Mouse (Mus musculus) mouse trophoblast stem cell (cell line): ENCODE results near the gene Ttbk1.
"Not testable (repeated sequence)": the region's sequence is repeated elsewhere in the genome, so short reads cannot be mapped to it uniquely, and the experiment has no call there.

ENCODE experiments used
- in situ Hi-C, 2 experiments: fragments of 300-500 bp; cut with MseI, MboI; formaldehyde crosslinking; loops; 2 replicates in 1 of 2; 3 replicates in 1 of 2; pipeline ENCODE4 v1.15.1; 2025

Ttbk1 gene

GRCm38 (mm10) chr17:46487431-46487830 lies at the start of gene Ttbk1:
Gene Ttbk1, minus strand, starts transcription at chr17:46487675.
- in situ Hi-C loops: no loop called here

- in situ Hi-C loops: no loop called here
These were observed 38.3 kb upstream of the Ttbk1 start for GRCm38 (mm10) chr17:46525579-46526307.

GRCm38 (mm10) chr17:46525065-46525464 lies 37.6 kb upstream of the Ttbk1 start:
- in situ Hi-C loops: no loop called here

- in situ Hi-C loops: no loop called here
These were observed 34.6 kb upstream of the Ttbk1 start for GRCm38 (mm10) chr17:46521963-46522668.

- in situ Hi-C loops: no loop called here
These were observed 33.7 kb upstream of the Ttbk1 start for GRCm38 (mm10) chr17:46521174-46521573.

GRCm38 (mm10) chr17:46520385-46520979 lies 33.0 kb upstream of the Ttbk1 start:
- in situ Hi-C loops: no loop called here

GRCm38 (mm10) chr17:46519971-46520370 lies 32.5 kb upstream of the Ttbk1 start:
- in situ Hi-C loops: no loop called here

- in situ Hi-C loops: no loop called here
These were observed 25.9 kb upstream of the Ttbk1 start for GRCm38 (mm10) chr17:46513329-46513728.

- in situ Hi-C loops: no loop called here
These were observed 23.7 kb upstream of the Ttbk1 start for GRCm38 (mm10) chr17:46511059-46511710.

GRCm38 (mm10) chr17:46505617-46506016 lies 18.1 kb upstream of the Ttbk1 start:
- in situ Hi-C loops: no loop called here

GRCm38 (mm10) chr17:46503847-46504638 lies 16.6 kb upstream of the Ttbk1 start:
- in situ Hi-C loops: no loop called here

GRCm38 (mm10) chr17:46502775-46503174 lies 15.3 kb upstream of the Ttbk1 start:
- in situ Hi-C loops: no loop called here

GRCm38 (mm10) chr17:46497956-46498355 lies 10.5 kb upstream of the Ttbk1 start:
- in situ Hi-C loops: no loop called here

- in situ Hi-C loops: no loop called here
These were observed 9.4 kb upstream of the Ttbk1 start, which contains the start of gene Dnph1 for GRCm38 (mm10) chr17:46496623-46497434. Gene Dnph1, plus strand, starts transcription at chr17:46496711.

- in situ Hi-C loops: not testable (repeated sequence)
These were observed 8.6 kb upstream of the Ttbk1 start for GRCm38 (mm10) chr17:46496081-46496480.

GRCm38 (mm10) chr17:46495486-46495885 lies 8.0 kb upstream of the Ttbk1 start:
- in situ Hi-C loops: no loop called here

- in situ Hi-C loops: no loop called here
These were observed 480 bp downstream of the Ttbk1 start for GRCm38 (mm10) chr17:46486995-46487394.

- in situ Hi-C loops: no loop called here
These were observed 3.0 kb downstream of the Ttbk1 start for GRCm38 (mm10) chr17:46484461-46484875.

- in situ Hi-C loops: no loop called here
These were observed 3.4 kb downstream of the Ttbk1 start for GRCm38 (mm10) chr17:46484021-46484431.

- in situ Hi-C loops: no loop called here
These were observed 3.9 kb downstream of the Ttbk1 start for GRCm38 (mm10) chr17:46483561-46484001.
